Comparison of ENCODE assay signal across 22 mouse cellular contexts in the genomic region with DNA sequence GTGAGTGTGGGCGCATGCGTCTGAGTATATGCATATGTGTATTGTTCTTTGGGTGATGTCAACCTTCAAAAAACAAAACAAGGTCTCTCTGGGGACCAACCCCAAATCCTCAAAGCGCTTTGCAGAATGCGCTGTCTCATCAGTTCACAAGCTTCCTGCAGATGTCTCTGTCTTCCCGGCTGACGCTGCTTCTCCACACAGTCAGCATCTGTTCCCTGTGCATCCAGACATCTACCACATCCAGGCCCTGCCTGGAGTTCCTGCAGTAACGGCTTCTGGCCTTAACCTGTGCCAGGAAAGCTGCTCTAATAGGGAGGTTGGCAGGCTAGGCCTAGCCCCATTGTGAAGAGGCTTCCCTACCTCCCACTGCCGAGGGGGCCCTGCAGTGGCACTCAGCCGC.
A peak's percentile ranks its signal among the peaks of the same experiment; 100 is the strongest.
DNase-seq lines count a peak whose midpoint lies in the region; TF ChIP-seq lines count a peak whose summit lies in the region.
"Had no signal": no experiment of that assay in that cellular context is flagged by ENCODE, and none has a peak within 500 bp of the region (broad histone marks: within the 10 kb centered on the region; RNA-seq: fewer than 3 reads in every experiment).

No protein-coding gene starts in this region.

- no peaks in the 10 kb centered on the region for H3K79me2 ChIP-seq in heart, adult 2 months (replicated peaks; ENCODE audit: control insufficient read depth, insufficient read depth, low read length)

- H3K27me3 ChIP-seq in heart, adult 2 months (ENCODE audit: control insufficient read depth, insufficient read depth, low read length): no peaks in the 10 kb centered on the region
- H3K27me3 ChIP-seq: embryonic facial prominence, embryonic 12.5 days; limb, embryonic 15.5 days; neural tube, embryonic 15.5 days had no signal

- WGBS in heart, adult 2 months: 60% methylated on average over 9 of the region's 9 CpGs

- no peak overlapping the region for H3K27ac ChIP-seq in heart, adult 2 months
- H3K27ac ChIP-seq: embryonic facial prominence, embryonic 12.5 days; hindbrain, embryonic 14.5 days; kidney, postnatal 0 days; limb, embryonic 15.5 days; neural tube, embryonic 15.5 days; stomach, postnatal 0 days had no signal

- no peak overlapping the region for H3K4me3 ChIP-seq in heart, adult 2 months
- H3K4me3 ChIP-seq: embryonic facial prominence, embryonic 12.5 days; limb, embryonic 15.5 days; myocyte; neural tube, embryonic 15.5 days had no signal

- TF ChIP-seq POLR2A in heart, adult 2 months (IDR thresholded peaks at IDR 0.05; ENCODE audit: insufficient read depth, low read depth, low read length): no peak

- intact Hi-C loops in left cerebral cortex, postnatal 14 days (cut with DNase I): no loop called here
- intact Hi-C loops in heart, adult 2 months (cut with DNase I): no loop called here

- DNase-seq in left cerebral cortex, postnatal 14 days (ENCODE audit: low spot score in 2 of 2): peak; percentile 8 to 28
- no peak for DNase-seq in left cerebral cortex, adult 11 months (ENCODE audit: low spot score)
- DNase-seq in layer of hippocampus, adult 18-20 months (ENCODE audit: low spot score in 2 of 2): peak; percentile 14 to 48
- DNase-seq in layer of hippocampus, postnatal 36 days: peak; percentile 14 to 20
- peak; percentile 4 for DNase-seq in right cerebral cortex, postnatal 4 days
- DNase-seq in urinary bladder, adult 2 months (ENCODE audit: low spot score): no peak
- DNase-seq in heart, adult 2 months: no peak
- DNase-seq: cerebellum, adult 11 months; forebrain, postnatal 0 days; gastrocnemius, postnatal 36 days; heart, postnatal 14 days; liver, postnatal 0 days; retina, postnatal 1 day; thymus, postnatal 14 days had no signal

- TF ChIP-seq EP300 in heart, adult 2 months (IDR thresholded peaks at IDR 0.05; ENCODE audit: insufficient read depth, low read depth, low read length): no peak

- H3K9ac ChIP-seq in heart, adult 2 months (ENCODE audit: low read depth, low read length): no peak overlapping the region
- H3K9ac ChIP-seq: embryonic facial prominence, embryonic 12.5 days; forebrain, postnatal 0 days; hindbrain, embryonic 14.5 days; limb, embryonic 15.5 days; liver, postnatal 0 days; neural tube, embryonic 15.5 days had no signal

- TF ChIP-seq CTCF in heart, adult 2 months (IDR thresholded peaks at IDR 0.05): no peak

- H3K36me3 ChIP-seq in heart, adult 2 months (ENCODE audit: control insufficient read depth, insufficient read depth, low read length): no peaks in the 10 kb centered on the region
- H3K36me3 ChIP-seq: embryonic facial prominence, embryonic 12.5 days; G1E; limb, embryonic 15.5 days; neural tube, embryonic 15.5 days had no signal

- H3K4me1 ChIP-seq in heart, adult 2 months (ENCODE audit: control insufficient read depth, insufficient read depth, low read length): no peaks in the 10 kb centered on the region
- H3K4me1 ChIP-seq: embryonic facial prominence, embryonic 12.5 days; limb, embryonic 15.5 days; neural tube, embryonic 15.5 days had no signal

Comparison
In these comparisons a context has a peak if more than half of its experiments do, and no peak if none do; other contexts are left out.
1. DNase-seq: peak in left cerebral cortex, postnatal 14 days (2 of 2), layer of hippocampus, adult 18-20 months (2 of 2), layer of hippocampus, postnatal 36 days (2 of 2) and right cerebral cortex, postnatal 4 days (single experiment); none in left cerebral cortex, adult 11 months (single experiment), urinary bladder, adult 2 months (single experiment) and heart, adult 2 months (0 of 2).